Mouse (Mus musculus) kidney, embryonic 15.5 days (tissue): ENCODE results near the gene Alpk3. TPM values are rescaled to one million over a fixed set of nuclear protein-coding genes. Genes with fewer than 3 reads are reported as not detected.

ENCODE experiments used
- ATAC-seq: fragments of 200-750 bp; cut with Nextera tagmentation; replicated peaks from 2 replicates; pipeline ENCODE4 v1.8.0; 2017; ENCODE audit warnings: moderate TSS enrichment; ENCODE audit not compliant: low FRiP score
- H3K27ac ChIP-seq: fragments of 300-500 bp; sonication (generic); 2 replicates; pipeline ENCODE4 v1.5.1; 2015; ENCODE audit warnings: mild to moderate bottlenecking, inconsistent platforms
- H3K27me3 ChIP-seq: fragments of 300-500 bp; sonication (generic); 2 replicates; pipeline ENCODE4 v1.6.1; 2015; ENCODE audit warnings: inconsistent platforms
- H3K36me3 ChIP-seq: fragments of 300-500 bp; sonication (generic); 2 replicates; pipeline ENCODE4 v1.6.1; 2015; ENCODE audit warnings: inconsistent platforms
- H3K4me1 ChIP-seq: fragments of 300-500 bp; sonication (generic); 2 replicates; pipeline ENCODE4 v1.6.1; 2015; ENCODE audit warnings: inconsistent platforms
- H3K4me2 ChIP-seq: fragments of 300-500 bp; sonication (generic); 2 replicates; pipeline ENCODE4 v1.6.1; 2015; ENCODE audit warnings: moderate library complexity, mild to moderate bottlenecking, inconsistent platforms
- H3K4me3 ChIP-seq: fragments of 300-500 bp; sonication (generic); replicated peaks from 2 replicates; pipeline ENCODE4 v1.5.1; 2015; ENCODE audit warnings: mild to moderate bottlenecking, inconsistent platforms
- H3K9ac ChIP-seq: fragments of 300-500 bp; sonication (generic); 2 replicates; pipeline ENCODE4 v1.6.1; 2015; ENCODE audit warnings: mild to moderate bottlenecking, inconsistent platforms
- H3K9me3 ChIP-seq: fragments of 300-500 bp; sonication (generic); replicated peaks from 2 replicates; pipeline ENCODE4 v1.6.1; 2016; ENCODE audit warnings: inconsistent platforms
- WGBS: fragments of 180-500 bp; shearing (Covaris S2); methylation state at CpG from one replicate; pipeline ENCODE4 v1.1.7; 2015; ENCODE audit warnings: mixed read lengths; 5-methylcytosine and 5-hydroxymethylcytosine counted together
- polyA plus RNA-seq: library from polyadenylated mRNA; unstranded; fragments of >200 nt; fragmentation: Nextera tagmentation; extraction: Ambion mirVana; gene quantifications from 2 replicates; pipeline ENCODE4 v1.2.1, GENCODE M21; 2015

Gene Alpk3
- polyA plus RNA-seq, 1 experiment from 2014 or later = 0.42 TPM

DNA sequence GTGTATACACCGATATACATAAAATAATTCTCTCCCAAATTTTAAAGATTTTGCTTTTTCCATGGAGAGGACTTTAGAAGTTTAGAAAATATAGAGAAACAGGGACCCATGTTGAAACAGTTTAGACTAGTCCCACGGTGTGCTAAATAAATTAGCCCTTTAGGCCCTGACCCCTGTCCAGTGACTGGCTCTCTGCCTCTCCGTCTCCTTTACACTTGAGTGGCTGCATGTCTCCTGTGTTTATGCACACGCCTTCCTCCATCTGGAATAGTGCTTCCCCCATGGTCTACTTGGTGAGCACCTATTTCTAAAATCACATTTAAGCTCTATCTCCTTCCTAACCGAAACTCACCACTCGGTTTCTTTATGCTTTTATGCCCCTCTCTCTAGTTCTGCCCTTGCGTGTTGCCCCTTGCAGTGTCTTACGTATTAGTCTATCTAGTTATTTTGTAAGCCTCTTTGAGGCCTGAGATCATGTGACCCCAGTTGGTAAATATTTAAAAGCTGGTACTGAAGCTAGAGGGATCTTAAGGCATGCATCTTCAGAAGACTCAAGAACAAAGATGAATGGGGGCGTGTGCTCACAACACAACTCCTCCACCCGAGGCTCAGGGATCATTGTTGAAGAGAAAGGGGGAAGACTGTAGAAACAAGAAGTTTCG, 1.6 kb upstream of the Alpk3 start:
- no peak overlapping the region for H3K4me3 ChIP-seq
- peaks cover 46% of the 10 kb centered on the region for H3K4me1 ChIP-seq
- no peak overlapping the region for H3K4me2 ChIP-seq
- H3K36me3 ChIP-seq = no peaks in the 10 kb centered on the region
- H3K9ac ChIP-seq = no peak overlapping the region
- no peaks in the 10 kb centered on the region for H3K27me3 ChIP-seq
- H3K9me3 ChIP-seq = no peaks in the 10 kb centered on the region
- H3K27ac ChIP-seq = peak overlapping the region; percentile 70
- WGBS = 56% methylated on average over 11 of the region's 11 CpGs
- ATAC-seq = peak; percentile 44; the same call in 1 of the 2 replicates

- no peaks in the 10 kb centered on the region for H3K36me3 ChIP-seq
- peak overlapping the region; percentile 44; the same call in 1 of the 2 replicates for H3K4me2 ChIP-seq
- H3K9me3 ChIP-seq = no peaks in the 10 kb centered on the region
- peaks cover 46% of the 10 kb centered on the region for H3K4me1 ChIP-seq
- WGBS = 59% methylated on average over 6 of the region's 6 CpGs
- no peak for ATAC-seq
- H3K9ac ChIP-seq = no peak overlapping the region
- no peak overlapping the region for H3K27ac ChIP-seq
- H3K27me3 ChIP-seq = no peaks in the 10 kb centered on the region
- no peak overlapping the region for H3K4me3 ChIP-seq
Measured at GRCm38 (mm10) chr7:81057901-81058711, 706 bp downstream of the Alpk3 start.

DNA sequence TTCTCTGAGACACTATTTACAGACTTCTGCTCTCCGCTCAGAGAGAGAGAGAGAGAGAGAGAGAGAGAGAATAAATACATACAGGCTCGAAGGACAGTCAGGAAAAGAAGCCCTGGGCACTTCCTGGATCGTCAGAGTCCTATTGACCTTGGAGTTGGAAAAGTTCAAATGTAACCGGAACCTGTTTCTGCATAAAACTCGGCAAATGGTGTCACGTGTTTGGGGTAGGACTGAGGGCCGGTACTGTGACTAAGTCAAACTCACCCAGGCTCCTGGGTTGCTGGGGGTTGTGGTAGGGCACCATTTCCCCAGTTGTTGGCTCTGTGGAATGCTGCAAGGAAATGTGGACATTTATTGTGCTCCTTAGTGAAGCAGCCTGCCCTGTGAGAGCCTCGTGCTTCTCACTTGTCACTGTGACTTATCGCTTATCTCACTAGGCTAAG, 1.3 kb downstream of the Alpk3 start:
- no peak overlapping the region for H3K4me2 ChIP-seq
- no peaks in the 10 kb centered on the region for H3K36me3 ChIP-seq
- no peaks in the 10 kb centered on the region for H3K9me3 ChIP-seq
- WGBS = 31% methylated on average over 9 of the region's 9 CpGs
- no peaks in the 10 kb centered on the region for H3K27me3 ChIP-seq
- ATAC-seq = no peak
- peaks cover 51% of the 10 kb centered on the region for H3K4me1 ChIP-seq
- H3K27ac ChIP-seq = no peak overlapping the region
- H3K9ac ChIP-seq = no peak overlapping the region
- H3K4me3 ChIP-seq = no peak overlapping the region

GRCm38 (mm10) chr7:81059388-81059787, 2.0 kb downstream of the Alpk3 start:
- Histone ChIP-seq H3K36me3 (no peaks in the 10 kb centered on the region), H3K9ac (no peak overlapping the region), H3K9me3 (no peaks in the 10 kb centered on the region), H3K4me2 (no peak overlapping the region), H3K4me3 (no peak overlapping the region), H3K27ac (no peak overlapping the region), H3K27me3 (no peaks in the 10 kb centered on the region), H3K4me1 (peaks cover 51% of the 10 kb centered on the region)
- WGBS = 60% methylated on average over 5 of the region's 5 CpGs
- ATAC-seq = no peak

DNA sequence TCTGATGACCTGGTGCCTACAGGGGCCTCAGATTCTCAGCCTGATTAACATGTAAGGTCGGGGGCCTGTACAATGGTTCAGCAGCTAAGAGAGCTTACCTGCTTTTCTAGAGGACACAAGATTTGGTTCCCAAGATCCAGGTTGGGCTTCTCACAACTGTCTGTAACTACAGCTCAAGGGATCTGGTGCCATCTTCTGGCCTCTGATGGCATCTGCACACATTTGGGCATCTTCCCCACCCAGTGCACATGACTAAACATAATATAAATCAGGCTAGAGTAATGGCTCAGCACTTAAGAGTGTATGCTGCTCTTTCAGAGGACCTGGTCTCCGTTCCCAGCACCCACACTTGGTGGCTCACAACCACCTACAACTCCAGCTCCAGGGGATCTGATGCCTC, 3.5 kb downstream of the Alpk3 start:
- no peak for ATAC-seq
- no peaks in the 10 kb centered on the region for H3K27me3 ChIP-seq
- no peaks in the 10 kb centered on the region for H3K36me3 ChIP-seq
- no peak overlapping the region for H3K9ac ChIP-seq
- no peak overlapping the region for H3K4me2 ChIP-seq
- no peak overlapping the region for H3K27ac ChIP-seq
- no peak overlapping the region for H3K4me3 ChIP-seq
- peaks cover 45% of the 10 kb centered on the region for H3K4me1 ChIP-seq
- no peaks in the 10 kb centered on the region for H3K9me3 ChIP-seq
- WGBS = 86% methylated on average over 2 of the region's 2 CpGs

DNA sequence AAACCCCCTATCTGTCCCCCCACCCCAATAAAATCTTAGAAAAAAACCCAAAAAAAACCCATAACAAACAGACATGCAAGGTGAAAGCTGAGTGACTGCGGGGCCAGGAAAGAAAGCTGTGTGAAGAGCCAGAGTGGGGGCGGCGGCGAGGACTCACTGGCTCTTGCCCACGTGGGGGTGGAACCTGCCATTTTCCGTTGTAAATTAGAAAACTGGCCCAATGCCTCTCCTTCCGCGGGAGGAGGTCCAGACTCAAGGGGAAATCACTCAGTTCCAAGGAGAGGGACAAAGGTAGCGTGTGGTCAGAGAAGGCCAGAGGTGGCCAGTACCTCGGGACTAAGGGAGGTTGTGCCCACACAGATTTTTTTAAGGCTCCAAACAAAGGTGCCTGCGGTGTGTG, 4.5 kb downstream of the Alpk3 start:
- WGBS = 64% methylated on average over 11 of the region's 11 CpGs
- Histone ChIP-seq H3K4me3 (no peak overlapping the region), H3K27ac (no peak overlapping the region), H3K9ac (no peak overlapping the region), H3K4me2 (no peak overlapping the region), H3K9me3 (no peaks in the 10 kb centered on the region), H3K27me3 (no peaks in the 10 kb centered on the region), H3K4me1 (peaks cover 39% of the 10 kb centered on the region), H3K36me3 (no peaks in the 10 kb centered on the region)
- ATAC-seq = no peak

DNA sequence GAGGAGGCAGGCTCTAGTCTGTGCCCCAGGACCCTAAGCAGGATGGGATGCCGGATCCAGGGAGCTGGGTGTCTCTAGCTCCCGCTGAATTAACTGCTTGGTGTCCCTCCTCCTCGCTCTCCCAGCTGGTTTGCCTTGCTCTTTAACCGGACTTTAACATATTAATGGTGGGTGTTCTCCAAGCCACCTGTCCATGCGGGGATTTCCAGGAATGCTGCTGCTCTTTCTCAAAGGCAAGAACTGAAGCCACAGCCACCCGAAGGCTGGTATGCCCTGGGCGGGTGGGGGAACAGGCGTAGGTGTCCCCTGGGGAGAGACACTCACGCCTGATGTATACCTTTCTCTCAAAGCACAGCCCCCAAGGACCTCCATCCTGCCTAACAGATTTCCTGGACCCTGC, 5.9 kb downstream of the Alpk3 start:
- 62% methylated on average over 9 of the region's 9 CpGs for WGBS
- no peaks in the 10 kb centered on the region for H3K27me3 ChIP-seq
- peaks cover 27% of the 10 kb centered on the region for H3K4me1 ChIP-seq
- no peak for ATAC-seq
- no peaks in the 10 kb centered on the region for H3K36me3 ChIP-seq
- no peaks in the 10 kb centered on the region for H3K9me3 ChIP-seq
- no peak overlapping the region for H3K4me3 ChIP-seq
- no peak overlapping the region for H3K9ac ChIP-seq
- H3K4me2 ChIP-seq = no peak overlapping the region
- H3K27ac ChIP-seq = no peak overlapping the region

DNA sequence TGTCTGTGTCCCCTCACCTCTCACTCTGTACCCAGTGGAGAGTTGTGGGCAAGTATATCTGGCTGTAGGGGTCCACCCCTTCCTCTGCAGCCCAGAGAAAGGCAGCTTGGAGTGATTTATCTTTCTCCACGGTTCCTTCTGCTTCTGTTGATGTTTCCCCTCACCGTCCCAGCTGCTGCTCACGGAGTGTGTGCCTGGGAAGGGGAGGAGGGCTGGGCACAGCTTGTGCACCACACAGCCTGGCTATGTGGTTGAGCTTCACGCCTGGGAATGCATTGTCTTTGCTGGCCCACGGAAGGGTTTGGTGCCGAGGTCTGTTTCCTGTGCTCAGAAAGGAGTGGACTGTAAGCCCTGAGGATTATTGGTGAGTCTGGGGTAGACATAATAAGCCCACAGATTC, 9.3 kb downstream of the Alpk3 start:
- H3K9me3 ChIP-seq = no peaks in the 10 kb centered on the region
- no peak overlapping the region for H3K4me2 ChIP-seq
- no peak overlapping the region for H3K27ac ChIP-seq
- H3K4me3 ChIP-seq = no peak overlapping the region
- H3K36me3 ChIP-seq = no peaks in the 10 kb centered on the region
- WGBS = 20% methylated on average over 6 of the region's 6 CpGs
- ATAC-seq = no peak; the same call in 1 of the 2 replicates
- peaks cover 11% of the 10 kb centered on the region for H3K4me1 ChIP-seq
- H3K27me3 ChIP-seq = no peaks in the 10 kb centered on the region
- no peak overlapping the region for H3K9ac ChIP-seq

DNA sequence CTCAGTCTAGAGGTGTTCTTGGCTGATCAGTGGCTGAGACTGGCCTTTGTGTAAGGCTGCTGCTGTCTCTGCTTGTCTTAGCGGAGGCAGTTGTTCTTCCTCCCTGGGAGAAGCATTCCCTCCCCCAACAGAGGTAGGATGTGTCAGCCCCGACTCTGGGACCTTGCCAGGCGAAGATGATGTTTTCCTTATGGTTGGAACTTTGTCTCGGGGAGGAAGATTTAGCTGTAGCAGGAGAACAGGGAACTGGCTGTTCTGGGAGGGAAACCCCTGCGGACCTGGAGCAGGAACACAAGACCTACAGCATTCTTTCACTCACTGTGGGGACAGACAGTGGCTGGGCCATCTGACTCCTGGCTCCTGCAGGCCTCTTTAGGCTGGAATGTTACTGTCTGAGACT, 15.1 kb downstream of the Alpk3 start:
- Histone ChIP-seq H3K4me3 (no peak overlapping the region), H3K27ac (no peak overlapping the region), H3K36me3 (no peaks in the 10 kb centered on the region), H3K27me3 (no peaks in the 10 kb centered on the region), H3K4me2 (no peak overlapping the region), H3K9me3 (no peaks in the 10 kb centered on the region), H3K4me1 (peaks cover 21% of the 10 kb centered on the region), H3K9ac (no peak overlapping the region)
- WGBS = 18% methylated on average over 5 of the region's 5 CpGs
- ATAC-seq = no peak

- peaks cover 21% of the 10 kb centered on the region for H3K4me1 ChIP-seq
- ATAC-seq = no peak
- H3K4me2 ChIP-seq = no peak overlapping the region
- no peaks in the 10 kb centered on the region for H3K27me3 ChIP-seq
- 89% methylated on average over 5 of the region's 5 CpGs for WGBS
- H3K27ac ChIP-seq = no peak overlapping the region
- no peak overlapping the region for H3K9ac ChIP-seq
- no peaks in the 10 kb centered on the region for H3K9me3 ChIP-seq
- no peaks in the 10 kb centered on the region for H3K36me3 ChIP-seq
- H3K4me3 ChIP-seq = no peak overlapping the region
Measured at GRCm38 (mm10) chr7:81073273-81073672, 15.9 kb downstream of the Alpk3 start.

GRCm38 (mm10) chr7:81074546-81074945, 17.1 kb downstream of the Alpk3 start:
- no peak overlapping the region for H3K9ac ChIP-seq
- peak overlapping the region; percentile 63 for H3K27ac ChIP-seq
- H3K36me3 ChIP-seq = no peaks in the 10 kb centered on the region

GRCm38 (mm10) chr7:81075299-81075698, 17.9 kb downstream of the Alpk3 start:
- Histone ChIP-seq H3K4me1 (peaks cover 21% of the 10 kb centered on the region), H3K27me3 (no peaks in the 10 kb centered on the region), H3K4me2 (no peak overlapping the region), H3K9ac (no peak overlapping the region), H3K36me3 (no peaks in the 10 kb centered on the region), H3K4me3 (no peak overlapping the region), H3K9me3 (no peaks in the 10 kb centered on the region), H3K27ac (no peak overlapping the region)
- ATAC-seq = 0 out of 2 replicates have a peak, but pooled peaks have one; percentile 16
- WGBS = 46% methylated on average over 7 of the region's 7 CpGs

More at GRCm38 (mm10) chr7:81074546-81074945, 17.1 kb downstream of the Alpk3 start:
- H3K4me2 ChIP-seq = no peak overlapping the region
- no peaks in the 10 kb centered on the region for H3K27me3 ChIP-seq
- H3K4me3 ChIP-seq = no peak overlapping the region
- WGBS = 32% methylated on average over 9 of the region's 9 CpGs
- H3K9me3 ChIP-seq = no peaks in the 10 kb centered on the region
- ATAC-seq = peak; percentile 63
- peaks cover 21% of the 10 kb centered on the region for H3K4me1 ChIP-seq
